Comparison of ENCODE assay signal across 26 mouse cellular contexts in the genomic region with DNA sequence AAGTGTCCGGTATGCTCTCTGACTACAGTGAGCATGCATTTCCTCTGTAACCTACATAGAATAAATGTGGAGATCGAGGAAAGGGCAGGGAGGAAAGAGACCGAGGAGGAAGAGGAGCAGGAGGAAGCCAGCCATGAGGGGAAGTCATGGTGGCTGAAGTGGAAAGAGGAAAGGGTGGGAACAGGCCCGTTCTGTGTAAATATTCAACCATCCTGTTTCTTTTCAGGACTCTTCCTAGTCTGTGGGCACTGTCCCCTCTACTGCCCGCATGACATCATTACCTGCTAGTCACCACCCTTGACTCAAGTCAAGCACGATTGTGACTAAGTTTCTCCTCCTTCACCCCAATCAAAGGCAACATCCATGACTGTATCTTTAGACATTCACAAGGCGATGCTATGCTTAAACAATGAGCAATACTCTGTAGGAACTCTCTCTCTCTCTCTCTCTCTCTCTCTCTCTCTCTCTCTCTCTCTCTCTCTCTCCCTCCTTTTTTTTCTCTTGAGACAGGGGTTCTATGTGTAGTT. TPM values are rescaled to one million over a fixed set of nuclear protein-coding genes. Genes with fewer than 3 reads are reported as not detected.
A peak's percentile ranks its signal among the peaks of the same experiment; 100 is the strongest.
DNase-seq lines count a peak whose midpoint lies in the region; ATAC-seq and TF ChIP-seq lines count a peak whose summit lies in the region.
"Had no signal": no experiment of that assay in that cellular context is flagged by ENCODE, and none has a peak within 500 bp of the region (broad histone marks: within the 10 kb centered on the region; RNA-seq: fewer than 3 reads in every experiment).

No protein-coding gene starts in this region.

- H3K9me3 ChIP-seq in lung, embryonic 15.5 days = no peaks in the 10 kb centered on the region
- no peaks in the 10 kb centered on the region for H3K9me3 ChIP-seq in stomach, postnatal 0 days (ENCODE audit: control insufficient read depth, low read length)
- no peaks in the 10 kb centered on the region for H3K9me3 ChIP-seq in kidney, embryonic 16.5 days (ENCODE audit: low read length)
- H3K9me3 ChIP-seq: forebrain, embryonic 10.5 days; forebrain, embryonic 13.5 days; heart, embryonic 10.5 days; hindbrain, embryonic 12.5 days; hindbrain, embryonic 15.5 days had no signal

- H3K27ac ChIP-seq in lung, embryonic 15.5 days = peak overlapping the region; percentile 18; the same call in 1 of the 2 replicates
- H3K27ac ChIP-seq in stomach, postnatal 0 days (replicated peaks) = peak overlapping the region; percentile 35; the same call in 1 of the 2 replicates
- H3K27ac ChIP-seq in kidney, embryonic 16.5 days (ENCODE audit: low read length) = no peak overlapping the region
- H3K27ac ChIP-seq in cerebellum, adult 2 months (ENCODE audit: insufficient read depth, low read length) = no peak overlapping the region
- H3K27ac ChIP-seq: forebrain, embryonic 10.5 days; forebrain, embryonic 13.5 days; heart, adult 2 months; heart, embryonic 10.5 days; hindbrain, embryonic 12.5 days; hindbrain, embryonic 15.5 days had no signal

- no peak for ATAC-seq in lung, embryonic 15.5 days (ENCODE audit: borderline replicate concordance, extremely low read depth, low FRiP score, low TSS enrichment)
- ATAC-seq in stomach, postnatal 0 days (ENCODE audit: low FRiP score, low TSS enrichment) = 0 out of 2 replicates have a peak, but pooled peaks have one; percentile 14
- no peak for ATAC-seq in kidney, embryonic 16.5 days (ENCODE audit: low FRiP score, low TSS enrichment)
- ATAC-seq: forebrain, embryonic 13.5 days; forebrain, embryonic 16.5 days had no signal

- no peaks in the 10 kb centered on the region for H3K36me3 ChIP-seq in lung, embryonic 15.5 days
- H3K36me3 ChIP-seq in stomach, postnatal 0 days (ENCODE audit: control insufficient read depth, insufficient read depth, low read length) = no peaks in the 10 kb centered on the region
- H3K36me3 ChIP-seq in kidney, embryonic 16.5 days (ENCODE audit: insufficient read depth, low read length) = no peaks in the 10 kb centered on the region
- H3K36me3 ChIP-seq: forebrain, embryonic 10.5 days; G1E; heart, embryonic 10.5 days; hindbrain, embryonic 12.5 days; hindbrain, embryonic 15.5 days had no signal

- H3K4me3 ChIP-seq in lung, embryonic 15.5 days = no peak overlapping the region
- no peak overlapping the region for H3K4me3 ChIP-seq in lung, adult 2 months (replicated peaks; ENCODE audit: extremely low read depth, low read depth, low read length)
- no peak overlapping the region for H3K4me3 ChIP-seq in stomach, postnatal 0 days (ENCODE audit: low read depth, low read length)
- H3K4me3 ChIP-seq in kidney, embryonic 16.5 days (ENCODE audit: low read length) = no peak overlapping the region
- H3K4me3 ChIP-seq in cerebellum, adult 2 months (replicated peaks; ENCODE audit: insufficient read depth, low read depth, low read length) = no peak overlapping the region
- H3K4me3 ChIP-seq: forebrain, embryonic 10.5 days; forebrain, embryonic 13.5 days; heart, adult 2 months; heart, embryonic 10.5 days; hindbrain, embryonic 12.5 days; hindbrain, embryonic 15.5 days had no signal

- no peak for TF ChIP-seq EP300 in stomach, postnatal 0 days (optimal IDR thresholded peaks at IDR 0.05)

- WGBS in lung, embryonic 15.5 days = 67% methylated on average over 7 of the region's 7 CpGs
- WGBS in lung, adult 2 months = 59% methylated on average over 7 of the region's 7 CpGs
- WGBS in stomach, postnatal 0 days = 77% methylated on average over 7 of the region's 7 CpGs
- WGBS in kidney, embryonic 16.5 days = 78% methylated on average over 7 of the region's 7 CpGs
- WGBS in cerebellum, adult 2 months = 83% methylated on average over 7 of the region's 7 CpGs

- no peak overlapping the region for H3K4me2 ChIP-seq in lung, embryonic 15.5 days
- H3K4me2 ChIP-seq in stomach, postnatal 0 days (replicated peaks; ENCODE audit: low read depth) = no peak overlapping the region
- no peak overlapping the region for H3K4me2 ChIP-seq in kidney, embryonic 16.5 days (replicated peaks; ENCODE audit: low read depth, low read length)
- H3K4me2 ChIP-seq: forebrain, embryonic 13.5 days; hindbrain, embryonic 12.5 days; hindbrain, embryonic 15.5 days had no signal

- DNase-seq in lung, adult 2 months = no peak
- DNase-seq in lung, postnatal 36 days = peak; percentile 19
- no peak for DNase-seq in lung, postnatal 25 days (ENCODE audit: low spot score)
- peak; percentile 47 for DNase-seq in 416B (ENCODE audit: low read depth)
- no peak for DNase-seq in stomach, postnatal 0 days (ENCODE audit: low spot score)
- DNase-seq in cerebellum, adult 2 months = no peak
- DNase-seq: adrenal gland, adult 8-10 months; adrenal gland, postnatal 25 days; cerebellum, adult 11-12 months; cerebellum, adult 9-10 months; cerebellum, postnatal 14 days; gastrocnemius, postnatal 10 days; gastrocnemius, postnatal 36 days; heart, adult 2 months; heart, postnatal 10 days had no signal

- no peak for TF ChIP-seq CTCF in lung, adult 2 months (IDR thresholded peaks at IDR 0.05; ENCODE audit: insufficient read depth, low read length)
- TF ChIP-seq CTCF in stomach, postnatal 0 days (IDR thresholded peaks at IDR 0.05; ENCODE audit: low read depth) = no peak
- no peak for TF ChIP-seq CTCF in cerebellum, adult 2 months (IDR thresholded peaks at IDR 0.05; ENCODE audit: borderline replicate concordance, insufficient read depth, low read depth, low read length)

- H3K9ac ChIP-seq in lung, embryonic 15.5 days = no peak overlapping the region
- no peak overlapping the region for H3K9ac ChIP-seq in stomach, postnatal 0 days (ENCODE audit: low read length)
- H3K9ac ChIP-seq in kidney, embryonic 16.5 days (replicated peaks; ENCODE audit: low read length) = no peak overlapping the region
- H3K9ac ChIP-seq: forebrain, embryonic 13.5 days; hindbrain, embryonic 12.5 days; hindbrain, embryonic 15.5 days had no signal

- H3K4me1 ChIP-seq in lung, embryonic 15.5 days = peaks cover 42% of the 10 kb centered on the region
- peaks cover 22% of the 10 kb centered on the region for H3K4me1 ChIP-seq in lung, adult 2 months (ENCODE audit: control insufficient read depth, insufficient read depth, low read length)
- H3K4me1 ChIP-seq in stomach, postnatal 0 days (replicated peaks; ENCODE audit: control insufficient read depth, insufficient read depth) = peaks cover 4% of the 10 kb centered on the region
- H3K4me1 ChIP-seq in kidney, embryonic 16.5 days (ENCODE audit: insufficient read depth, low read length) = peaks cover 11% of the 10 kb centered on the region; the same call in 1 of the 2 replicates
- H3K4me1 ChIP-seq in cerebellum, adult 2 months (ENCODE audit: control insufficient read depth, insufficient read depth, low read length) = no peaks in the 10 kb centered on the region
- H3K4me1 ChIP-seq: forebrain, embryonic 13.5 days had no signal

- no peaks in the 10 kb centered on the region for H3K27me3 ChIP-seq in lung, embryonic 15.5 days
- no peaks in the 10 kb centered on the region for H3K27me3 ChIP-seq in stomach, postnatal 0 days (ENCODE audit: control insufficient read depth, insufficient read depth, low read length)
- H3K27me3 ChIP-seq in kidney, embryonic 16.5 days (ENCODE audit: insufficient read depth, low read length) = no peaks in the 10 kb centered on the region
- no peaks in the 10 kb centered on the region for H3K27me3 ChIP-seq in cerebellum, adult 2 months (ENCODE audit: control insufficient read depth, insufficient read depth, low read length)
- H3K27me3 ChIP-seq: forebrain, embryonic 13.5 days; hindbrain, embryonic 12.5 days; hindbrain, embryonic 15.5 days had no signal

- TF ChIP-seq POLR2A in lung, adult 2 months (IDR thresholded peaks at IDR 0.05; ENCODE audit: borderline replicate concordance, extremely low read depth, low read depth, low read length) = no peak
- no peak for TF ChIP-seq POLR2A in cerebellum, adult 2 months (IDR thresholded peaks at IDR 0.05; ENCODE audit: borderline replicate concordance, insufficient read depth, low read length)

RNA-seq across cellular contexts. Expression of a gene that starts 11.1 kb away (rescaled TPM):
- 0.22 and 0.36 TPM in 2 replicates for polyA plus RNA-seq in lung, embryonic 15.5 days (2015; fragmentation: Nextera tagmentation; extraction: Ambion mirVana)
- 0.15 TPM in 1 of 2 replicates, not detected in the other for polyA plus RNA-seq in lung, adult 2 months (2012; rRNA removed)
- polyA plus RNA-seq in stomach, postnatal 0 days (2015; fragmentation: Nextera tagmentation; extraction: Ambion mirVana) = 3.5 and 4.5 TPM in 2 replicates
- 0.29 TPM in 1 of 2 replicates, not detected in the other for polyA plus RNA-seq in kidney, embryonic 16.5 days (2015; fragmentation: Nextera tagmentation; extraction: Ambion mirVana)
- polyA plus RNA-seq in cerebellum, adult 2 months (2012; rRNA removed) = not detected in 2 replicates
- polyA plus RNA-seq: embryonic facial prominence, embryonic 11.5 days; forebrain, embryonic 10.5 days; forebrain, embryonic 13.5 days; forebrain, embryonic 16.5 days; G1E; heart, adult 2 months; heart, embryonic 14.5 days had no signal

RNA-seq across cellular contexts. Expression of a gene that starts 44.9 kb away (rescaled TPM):
- 6.9 and 7.3 TPM in 2 replicates for polyA plus RNA-seq in lung, embryonic 15.5 days (2015; fragmentation: Nextera tagmentation; extraction: Ambion mirVana)
- polyA plus RNA-seq in lung, adult 2 months (2012; rRNA removed) = 1.4 TPM in 2 replicates
- 0.50 and 0.80 TPM in 2 replicates for polyA plus RNA-seq in stomach, postnatal 0 days (2015; fragmentation: Nextera tagmentation; extraction: Ambion mirVana)
- 0.55 and 0.86 TPM in 2 replicates for polyA plus RNA-seq in kidney, embryonic 16.5 days (2015; fragmentation: Nextera tagmentation; extraction: Ambion mirVana)
- 0.13 TPM in 1 of 2 replicates, not detected in the other for polyA plus RNA-seq in cerebellum, adult 2 months (2012; rRNA removed)
- polyA plus RNA-seq: forebrain, embryonic 10.5 days; G1E; hindbrain, embryonic 15.5 days had no signal

Comparison
In these comparisons a context has a peak if more than half of its experiments do, and no peak if none do; other contexts are left out.
1. DNase-seq: peak in lung, postnatal 36 days (single experiment) and 416B (single experiment); none in lung, adult 2 months (single experiment), lung, postnatal 25 days (single experiment), stomach, postnatal 0 days (single experiment) and cerebellum, adult 2 months (0 of 2).
2. H3K27ac ChIP-seq: peak in lung, embryonic 15.5 days (single experiment) and stomach, postnatal 0 days (single experiment); none in kidney, embryonic 16.5 days (single experiment) and cerebellum, adult 2 months (single experiment).